Mouse (Mus musculus): ENCODE results near the gene Tes.

DNA sequence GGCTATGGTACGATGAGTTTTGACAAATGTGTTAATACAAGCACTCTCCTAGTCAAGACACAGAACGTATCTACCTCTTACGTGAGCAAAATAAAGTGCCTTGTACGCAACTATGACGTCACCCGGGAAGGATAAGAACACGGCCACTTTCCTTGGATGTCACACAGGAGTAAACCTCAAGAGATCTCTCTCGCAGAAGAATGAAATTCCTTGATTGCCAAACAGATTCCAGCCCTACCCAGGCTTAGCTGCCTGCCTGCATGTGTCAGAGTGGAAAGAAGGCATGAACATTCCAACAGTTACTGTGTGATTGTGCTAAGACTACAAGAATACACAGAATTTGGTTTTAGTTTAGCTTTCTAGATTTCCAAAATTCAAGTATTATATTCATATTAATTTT is 36.1 kb upstream of the Tes start:
- TF ChIP-seq CHD2 (IDR thresholded peaks at IDR 0.05; ENCODE audit: low read depth, low read length) (no peak), MAFK (IDR thresholded peaks at IDR 0.05; ENCODE audit: insufficient read depth, low read depth, low read length) (no peak)

All from ES-E14 (cell line).